Mouse (Mus musculus): ENCODE data around the gene Odf4. TPM values are rescaled to one million over a fixed set of nuclear protein-coding genes. Genes with fewer than 3 reads are reported as not detected.
"Not testable (repeated sequence)": the region's sequence is repeated elsewhere in the genome, so short reads cannot be mapped to it uniquely, and the experiment has no call there.

The Odf4 gene
- not detected for total RNA-seq (2021)
- long read RNA-seq, experiment 1, partial matches to known transcripts, result 0 of 1 reads
- long read RNA-seq, experiment 1, other reads (novel, unspliced or antisense), result 1 of 1 reads
- long read RNA-seq, experiment 2, partial matches to known transcripts, result 0 of 1 reads
- long read RNA-seq, experiment 2, other reads (novel, unspliced or antisense), result 1 of 1 reads

DNA sequence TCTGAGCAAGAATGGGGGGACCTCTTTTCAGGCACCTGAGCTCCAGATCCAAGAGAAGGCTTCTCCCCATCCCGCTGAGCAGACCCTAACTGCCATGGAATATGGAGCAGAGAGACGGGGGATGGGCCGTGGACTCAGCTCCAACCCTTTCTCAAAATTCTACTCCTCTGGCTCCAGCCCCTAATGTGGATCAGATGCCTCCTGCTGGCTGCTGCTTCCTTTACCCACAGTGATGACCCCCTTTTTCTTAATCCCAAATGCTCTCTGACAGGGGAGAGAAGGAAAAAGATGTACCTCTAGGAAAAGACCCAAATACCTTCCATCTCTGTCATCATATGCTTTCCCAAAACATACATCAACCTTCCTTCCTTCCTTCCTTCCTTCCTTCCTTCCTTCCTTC lies at the start of gene Odf4:
TSS of gene Odf4 (minus strand) at position 101 of the 400 bp plus-strand sequence.
- Histone ChIP-seq H3K4me3 (no peak within 1 kb of the TSS), H3K27ac (no peak within 1 kb of the TSS)
- DNase-seq, result no peak
- intact Hi-C loops (cut with DNase I), result no loop called here
- no peak for TF ChIP-seq CTCF (IDR thresholded peaks at IDR 0.05)

DNA sequence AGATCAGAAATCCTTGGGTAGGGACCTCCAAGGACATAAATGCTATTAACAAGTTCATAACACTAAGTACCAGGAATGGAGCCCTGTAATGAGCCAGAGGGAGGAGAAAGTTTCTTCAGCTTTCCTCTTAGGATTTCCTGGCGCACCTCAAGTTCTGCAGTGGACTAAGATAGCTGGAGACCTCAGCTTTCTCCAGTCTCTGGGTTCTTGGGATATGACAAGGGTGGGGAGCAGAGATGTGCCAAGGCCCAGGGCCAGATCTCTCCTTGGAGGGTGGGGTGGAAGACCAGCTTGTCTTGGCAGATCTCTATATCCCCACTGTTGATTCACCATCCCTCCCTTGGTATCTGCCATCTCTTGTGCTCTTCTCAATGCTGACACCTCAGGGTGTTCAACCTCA lies 48.7 kb upstream of the Odf4 start:
- no peak overlapping the region for H3K4me3 ChIP-seq
- no peak for DNase-seq
- no peak for TF ChIP-seq CTCF (IDR thresholded peaks at IDR 0.05)
- intact Hi-C loops (cut with DNase I), result no loop called here
- H3K27ac ChIP-seq, result no peak overlapping the region

GRCm38 (mm10) chr11:68975085-68975484 lies 48.2 kb upstream of the Odf4 start, which contains the start of gene Rangrf:
TSS of gene Rangrf (minus strand) at chr11:68975185.
- no peak for TF ChIP-seq CTCF (IDR thresholded peaks at IDR 0.05)
- peak within 1 kb of the TSS; percentile 81 for H3K4me3 ChIP-seq
- intact Hi-C loops (cut with DNase I), result no loop called here
- no peak for DNase-seq
- peak within 1 kb of the TSS; percentile 86 for H3K27ac ChIP-seq

DNA sequence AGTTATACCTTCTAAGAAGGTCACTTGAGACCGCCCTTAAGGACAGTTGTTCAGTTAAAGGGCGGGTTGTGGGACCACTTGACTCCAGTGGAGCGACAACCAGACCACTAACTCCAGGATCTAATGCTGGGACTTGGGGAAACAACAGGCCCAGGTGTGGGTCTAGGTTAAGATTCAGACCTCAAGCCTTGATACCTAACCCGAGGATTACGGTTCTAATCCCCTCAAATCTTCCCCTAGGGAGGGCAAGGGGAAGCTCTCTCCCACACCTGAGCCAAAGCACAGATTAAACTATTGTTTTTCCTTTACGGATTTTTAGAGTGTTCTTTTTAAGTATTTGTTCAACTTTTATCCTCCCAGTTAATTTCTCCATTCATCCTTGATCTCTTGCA lies 47.2 kb upstream of the Odf4 start:
- peak overlapping the region; percentile 81 for H3K4me3 ChIP-seq
- no peak for DNase-seq
- peak overlapping the region; percentile 86 for H3K27ac ChIP-seq
- intact Hi-C loops (cut with DNase I), result no loop called here
- no peak for TF ChIP-seq CTCF (IDR thresholded peaks at IDR 0.05)

- H3K4me3 ChIP-seq, result peak overlapping the region; percentile 81
- DNase-seq, result peak; percentile 94
- intact Hi-C loops (cut with DNase I), result not testable (repeated sequence)
- peak overlapping the region; percentile 86 for H3K27ac ChIP-seq
Observed at GRCm38 (mm10) chr11:68973250-68974058, 46.6 kb upstream of the Odf4 start.

DNA sequence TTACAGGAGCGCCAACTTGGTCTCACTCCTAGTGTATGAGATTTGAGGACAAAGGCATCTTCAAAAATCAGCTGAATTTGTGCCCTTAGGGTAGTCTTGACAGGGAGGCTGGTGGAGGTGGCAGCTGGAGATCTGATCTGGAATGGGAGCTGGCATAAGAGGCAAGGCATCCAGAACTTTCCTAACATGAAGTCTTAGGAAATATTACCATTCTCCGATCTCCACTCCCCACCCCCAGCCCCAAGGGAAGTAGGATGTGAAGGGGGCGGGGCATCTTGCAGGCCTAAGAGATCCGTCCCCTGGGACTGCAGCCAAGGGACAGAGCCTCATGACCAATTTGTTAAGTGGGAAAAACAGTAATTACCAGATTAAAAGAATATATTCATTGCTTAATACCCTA lies 43.4 kb upstream of the Odf4 start:
- TF ChIP-seq CTCF (IDR thresholded peaks at IDR 0.05), result no peak
- intact Hi-C loops (cut with DNase I), result no loop called here
- Histone ChIP-seq H3K27ac (peak overlapping the region; percentile 46; the same call in 1 of the 2 replicates), H3K4me3 (peak overlapping the region; percentile 23; the same call in 1 of the 2 replicates)
- peak; percentile 58 for DNase-seq

DNA sequence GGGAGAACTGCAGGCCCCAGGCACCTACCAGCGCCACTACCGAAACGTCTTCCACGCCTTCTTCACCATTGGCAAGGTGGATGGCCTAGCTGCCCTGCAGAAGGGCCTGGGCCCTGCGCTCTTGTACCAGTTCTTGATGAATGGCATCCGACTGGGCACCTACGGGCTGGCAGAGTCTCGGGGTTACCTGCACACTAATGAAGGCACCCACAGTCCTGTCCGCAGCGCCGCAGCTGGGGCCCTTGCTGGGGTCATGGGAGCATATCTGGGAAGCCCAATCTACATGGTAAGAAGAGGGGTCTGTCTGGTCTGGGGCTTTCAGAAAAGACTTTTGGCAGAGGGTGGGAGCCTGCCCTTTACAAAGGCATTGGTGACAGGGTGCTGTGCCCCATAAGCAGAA lies 41.9 kb upstream of the Odf4 start:
- Histone ChIP-seq H3K4me3 (peak overlapping the region; percentile 91), H3K27ac (peak overlapping the region; percentile 91)
- no peak for TF ChIP-seq CTCF (IDR thresholded peaks at IDR 0.05)
- intact Hi-C loops (cut with DNase I), result no loop called here
- no peak for DNase-seq

DNA sequence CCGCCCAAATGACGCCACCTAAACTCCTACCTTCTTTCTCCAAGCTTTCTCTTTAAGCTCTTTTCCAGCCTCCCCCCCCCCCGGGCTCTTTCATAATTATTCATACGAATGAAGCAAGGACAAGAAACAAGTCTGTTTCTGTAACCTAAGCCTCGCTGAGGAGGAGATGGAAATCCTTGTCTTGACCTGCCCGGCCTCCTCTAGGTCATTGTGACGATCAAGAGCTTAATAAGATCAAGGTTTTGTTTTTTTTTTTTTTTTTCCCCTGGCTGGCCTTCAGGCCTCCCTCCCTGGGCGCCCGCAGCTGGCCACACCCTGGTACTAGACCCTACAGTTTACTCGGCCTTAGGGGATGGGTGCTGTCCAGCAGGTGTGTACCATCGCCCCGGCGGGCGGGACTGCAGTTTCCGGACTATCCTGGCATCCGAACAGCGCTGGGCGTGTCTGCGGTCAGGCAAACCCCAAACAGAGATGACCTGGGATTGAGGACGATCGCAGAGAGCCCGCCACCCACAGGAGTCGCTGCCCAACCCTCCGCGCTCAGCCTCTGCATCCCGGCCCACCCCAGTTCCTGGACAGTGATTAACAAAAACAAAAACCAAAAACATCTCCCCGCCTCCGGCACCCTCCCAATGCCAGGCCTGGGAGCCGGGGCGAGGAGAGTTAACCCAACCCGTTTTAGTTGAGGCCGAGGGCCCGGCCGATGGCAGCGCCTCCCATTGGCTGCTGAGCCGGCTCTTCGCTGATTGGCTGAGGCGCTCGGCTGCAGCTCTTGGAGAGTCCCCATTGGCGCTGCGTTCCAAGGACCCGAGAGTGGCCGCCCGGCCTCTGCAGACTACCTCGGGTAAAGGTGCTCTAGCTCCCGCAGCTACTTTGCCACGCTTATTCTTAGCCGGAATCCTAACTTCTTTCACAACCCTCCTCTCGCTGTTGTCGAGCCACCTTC lies 40.7 kb upstream of the Odf4 start, which contains the start of gene Slc25a35:
TSS of gene Slc25a35 (plus strand) at position 795 of the 946 bp plus-strand sequence.
- TF ChIP-seq CTCF (IDR thresholded peaks at IDR 0.05), result peak; percentile 40
- H3K4me3 ChIP-seq, result peak within 1 kb of the TSS; percentile 91
- intact Hi-C loops (cut with DNase I), result loop anchor here (2.0 kb wide), 1 partner anchor 69 kb away; no protein-coding TSS in a partner anchor
- DNase-seq, result peak; percentile 97
- H3K27ac ChIP-seq, result peak within 1 kb of the TSS; percentile 91

DNA sequence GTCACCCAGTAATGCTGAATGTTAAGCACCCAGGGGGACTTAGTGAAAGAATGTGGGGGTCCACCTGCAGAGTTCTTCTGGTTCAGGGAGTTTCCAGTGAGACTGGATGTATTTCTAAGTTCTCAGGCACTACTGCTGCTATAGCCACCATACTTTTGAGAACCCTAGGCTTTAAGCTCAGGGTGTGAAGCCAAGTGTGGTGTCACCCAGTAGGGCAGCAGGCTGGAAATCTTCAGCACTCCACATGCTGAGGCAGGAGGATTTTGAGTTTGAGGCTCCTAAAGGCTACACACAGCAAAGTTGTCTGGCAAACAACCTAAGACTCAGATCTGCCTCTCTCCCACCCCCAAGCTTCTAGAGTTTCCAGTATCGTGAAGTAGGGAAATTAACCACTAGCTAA lies 39.7 kb upstream of the Odf4 start:
- TF ChIP-seq CTCF (IDR thresholded peaks at IDR 0.05), result no peak
- peak overlapping the region; percentile 91 for H3K27ac ChIP-seq
- intact Hi-C loops (cut with DNase I), result loop anchor here (2.0 kb wide), 1 partner anchor 70 kb away; no protein-coding TSS in a partner anchor

GRCm38 (mm10) chr11:68965845-68966244 lies 39.0 kb upstream of the Odf4 start:
- intact Hi-C loops (cut with DNase I), result loop anchor here (2.0 kb wide), 2 partner anchors 17 to 71 kb away; no protein-coding TSS in a partner anchor
- TF ChIP-seq CTCF (IDR thresholded peaks at IDR 0.05), result peak; percentile 72
- H3K4me3 ChIP-seq, result no peak overlapping the region
- peak overlapping the region; percentile 91 for H3K27ac ChIP-seq
- DNase-seq, result no peak

More for the DNA sequence above, 39.7 kb upstream of the Odf4 start:
- peak overlapping the region; percentile 91; the same call in 1 of the 2 replicates for H3K4me3 ChIP-seq
- no peak for DNase-seq

DNA sequence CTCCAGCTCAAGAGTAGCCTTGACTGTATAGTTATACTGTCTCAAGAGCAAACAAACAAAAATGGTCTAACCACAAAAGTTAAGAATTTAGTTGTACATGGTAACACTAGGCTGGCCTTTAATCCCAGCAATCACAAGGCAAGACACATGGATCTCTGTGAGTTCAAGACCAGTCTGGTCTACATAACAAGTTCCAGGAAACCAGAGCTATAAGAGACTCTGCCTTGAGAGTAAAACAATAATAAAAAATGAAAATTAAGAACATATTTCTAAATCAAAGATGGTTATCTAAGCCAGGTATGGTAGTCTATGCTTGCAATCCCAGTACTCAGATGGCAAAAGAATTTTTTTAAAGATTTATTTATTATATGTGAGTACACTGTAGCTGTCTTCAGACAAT lies 38.2 kb upstream of the Odf4 start:
- H3K4me3 ChIP-seq, result no peak overlapping the region
- no peak for TF ChIP-seq CTCF (IDR thresholded peaks at IDR 0.05)
- no peak for DNase-seq
- intact Hi-C loops (cut with DNase I), result loop anchor here (2.0 kb wide), 1 partner anchor 18 kb away; no protein-coding TSS in a partner anchor
- H3K27ac ChIP-seq, result no peak overlapping the region

DNA sequence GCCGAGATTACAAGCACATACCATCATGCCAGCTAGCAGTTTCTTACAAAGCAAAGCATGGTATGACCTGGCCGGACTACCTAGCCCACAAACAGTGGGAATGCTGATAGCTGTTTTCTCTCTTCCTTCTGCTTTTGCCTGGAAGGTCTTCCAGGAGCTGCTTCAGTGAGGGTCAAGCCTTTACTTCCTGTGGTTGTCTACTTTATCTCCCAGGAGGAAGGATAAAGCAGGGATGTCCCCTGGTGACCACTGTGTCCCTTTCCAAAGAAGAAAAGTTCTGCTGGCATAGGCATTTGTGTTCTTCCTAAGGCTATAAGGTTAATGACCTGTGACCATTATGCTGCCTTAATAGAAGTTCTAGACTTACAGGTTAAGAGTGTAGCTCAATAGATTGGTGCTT lies 36.5 kb upstream of the Odf4 start:
- intact Hi-C loops (cut with DNase I), result no loop called here
- H3K4me3 ChIP-seq, result no peak overlapping the region

GRCm38 (mm10) chr11:68962159-68962558 lies 35.3 kb upstream of the Odf4 start:
- DNase-seq; H3K27ac ChIP-seq; H3K4me3 ChIP-seq; intact Hi-C loops (cut with DNase I): not testable (repeated sequence)

More for the DNA sequence above, 36.5 kb upstream of the Odf4 start:
- H3K27ac ChIP-seq, result no peak overlapping the region
- TF ChIP-seq CTCF (IDR thresholded peaks at IDR 0.05), result no peak
- DNase-seq, result no peak

Measured in gastrocnemius, adult 2 months (tissue).